Comparison of ENCODE assay signal across 15 mouse cellular contexts in the genomic region with DNA sequence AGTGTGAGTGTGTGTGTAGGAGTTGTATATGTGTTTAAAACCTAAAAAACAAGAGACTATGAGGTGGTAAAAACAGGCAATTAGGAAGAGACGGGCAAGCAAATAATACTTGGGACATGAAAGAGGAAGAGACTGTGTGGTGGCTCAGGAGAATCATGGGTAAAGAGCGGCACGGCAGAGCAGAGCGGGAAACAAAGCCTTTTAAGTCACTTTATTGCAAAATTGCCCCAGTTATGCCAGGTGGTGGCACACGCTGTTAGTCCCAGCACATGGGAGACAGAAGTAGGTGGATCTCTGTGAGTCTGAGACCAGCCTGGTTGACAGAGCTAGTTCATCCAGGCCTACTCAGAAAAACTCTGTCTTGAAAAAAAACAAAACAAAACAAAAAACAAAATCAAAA. TPM values are rescaled to one million over a fixed set of nuclear protein-coding genes. Genes with fewer than 3 reads are reported as not detected.
A peak's percentile ranks its signal among the peaks of the same experiment; 100 is the strongest.
DNase-seq lines count a peak whose midpoint lies in the region; ATAC-seq and TF ChIP-seq lines count a peak whose summit lies in the region.
"Had no signal": no experiment of that assay in that cellular context is flagged by ENCODE, and none has a peak within 500 bp of the region (broad histone marks: within the 10 kb centered on the region; RNA-seq: fewer than 3 reads in every experiment).

No protein-coding gene starts in this region.

- no peak for TF ChIP-seq POLR2A in bone marrow macrophage, adult 2 months (IDR thresholded peaks at IDR 0.05; ENCODE audit: borderline replicate concordance, low read depth, low read length)

- H3K4me2 ChIP-seq in hindbrain, embryonic 11.5 days (replicated peaks; ENCODE audit: low read depth, low read length) = no peak overlapping the region
- H3K4me2 ChIP-seq: heart, embryonic 12.5 days; hindbrain, embryonic 14.5 days; kidney, embryonic 15.5 days; neural tube, embryonic 13.5 days had no signal

- no peak for ATAC-seq in hindbrain, embryonic 11.5 days (ENCODE audit: low FRiP score)

- H3K9me3 ChIP-seq in megakaryocyte, embryonic 14.5 days = no peaks in the 10 kb centered on the region
- H3K9me3 ChIP-seq in hindbrain, embryonic 11.5 days (ENCODE audit: control insufficient read depth, low read length) = no peaks in the 10 kb centered on the region
- H3K9me3 ChIP-seq: heart, embryonic 12.5 days; kidney, embryonic 15.5 days; neural tube, embryonic 13.5 days had no signal

- peak overlapping the region; percentile 53 for H3K27ac ChIP-seq in bone marrow macrophage, adult 2 months (ENCODE audit: insufficient read depth, low read depth, low read length)
- no peak overlapping the region for H3K27ac ChIP-seq in hindbrain, embryonic 11.5 days (ENCODE audit: low read depth, low read length)
- H3K27ac ChIP-seq: hindbrain, embryonic 14.5 days; kidney, embryonic 15.5 days; neural tube, embryonic 13.5 days had no signal

- peaks cover 4% of the 10 kb centered on the region for H3K4me1 ChIP-seq in bone marrow macrophage, adult 2 months (ENCODE audit: control insufficient read depth, insufficient read depth, low read length)
- peaks cover 38% of the 10 kb centered on the region for H3K4me1 ChIP-seq in megakaryocyte, embryonic 14.5 days
- no peaks in the 10 kb centered on the region for H3K4me1 ChIP-seq in hindbrain, embryonic 11.5 days (replicated peaks; ENCODE audit: control insufficient read depth, insufficient read depth, low read length)
- H3K4me1 ChIP-seq: heart, embryonic 12.5 days had no signal

- H3K9ac ChIP-seq in hindbrain, embryonic 11.5 days (ENCODE audit: low read depth, low read length) = no peak overlapping the region
- H3K9ac ChIP-seq: heart, embryonic 12.5 days; hindbrain, embryonic 14.5 days; kidney, embryonic 15.5 days; neural tube, embryonic 13.5 days had no signal

- H3K27me3 ChIP-seq in megakaryocyte, embryonic 14.5 days (replicated peaks) = no peaks in the 10 kb centered on the region
- H3K27me3 ChIP-seq in hindbrain, embryonic 11.5 days (ENCODE audit: control insufficient read depth, insufficient read depth, low read length) = no peaks in the 10 kb centered on the region
- H3K27me3 ChIP-seq: heart, embryonic 12.5 days; kidney, embryonic 15.5 days; neural tube, embryonic 13.5 days had no signal

- no peak for TF ChIP-seq CTCF in bone marrow macrophage, adult 2 months (IDR thresholded peaks at IDR 0.05; ENCODE audit: low read depth, low read length)

- peak; percentile 7 for DNase-seq in layer of hippocampus, adult 11-12 months (ENCODE audit: low spot score)
- DNase-seq in layer of hippocampus, postnatal 14 days (ENCODE audit: low spot score in 2 of 2) = no peak
- peak; percentile 58 to 62 for DNase-seq in thymus, postnatal 10 days (ENCODE audit: low spot score in 2 of 2)
- no peak for DNase-seq in cerebellum, adult 8-10 months
- no peak for DNase-seq in urinary bladder, adult 2 months (ENCODE audit: low spot score)
- no peak for DNase-seq in hindbrain, embryonic 11.5 days (ENCODE audit: low spot score)
- DNase-seq: layer of hippocampus, postnatal 36 days; liver; right cerebral cortex, adult 18-20 months had no signal

- WGBS in hindbrain, embryonic 11.5 days = 92% methylated on average over 5 of the region's 5 CpGs

- peak overlapping the region; percentile 16; the same call in 1 of the 2 replicates for H3K4me3 ChIP-seq in bone marrow macrophage, adult 2 months (ENCODE audit: insufficient read depth, low read length)
- peak overlapping the region; percentile 62 for H3K4me3 ChIP-seq in megakaryocyte, embryonic 14.5 days (replicated peaks)
- no peak overlapping the region for H3K4me3 ChIP-seq in hindbrain, embryonic 11.5 days (ENCODE audit: low read depth, low read length)
- H3K4me3 ChIP-seq: heart, embryonic 12.5 days; kidney, embryonic 15.5 days; neural tube, embryonic 13.5 days had no signal

- H3K36me3 ChIP-seq in megakaryocyte, embryonic 14.5 days (replicated peaks; ENCODE audit: low read length) = no peaks in the 10 kb centered on the region
- H3K36me3 ChIP-seq in hindbrain, embryonic 11.5 days (ENCODE audit: control insufficient read depth, insufficient read depth, low read length) = no peaks in the 10 kb centered on the region
- H3K36me3 ChIP-seq: heart, embryonic 12.5 days; kidney, embryonic 15.5 days; neural tube, embryonic 13.5 days had no signal

RNA-seq across cellular contexts. Expression of a gene that starts 5.8 kb away (rescaled TPM):
- 1 to 10 TPM; 2.4 to 3.1 TPM for total RNA-seq in layer of hippocampus, postnatal 14 days (2021)
- 34.8 and 34.9 TPM in 2 replicates for polyA plus RNA-seq in bone marrow macrophage, adult 2 months (2012; ENCODE audit: insufficient read depth, insufficient read length, missing spikeins)
- polyA plus RNA-seq in megakaryocyte, embryonic 14.5 days (2012; ENCODE audit: insufficient read depth, low replicate concordance) = 1.2 and 1.7 TPM in 2 replicates
- 1.6 and 1.7 TPM in 2 replicates for polyA plus RNA-seq in urinary bladder, adult 2 months (2012; rRNA removed)
- 73.5 and 79.9 TPM in 2 replicates for polyA plus RNA-seq in hindbrain, embryonic 11.5 days (2014; fragmentation: Nextera tagmentation; extraction: Ambion mirVana)

RNA-seq across cellular contexts. Expression of a gene that starts 32.7 kb away (rescaled TPM):
- total RNA-seq in layer of hippocampus, postnatal 14 days (2021) = 10 to 100 TPM; 46.1 to 46.4 TPM
- polyA plus RNA-seq in bone marrow macrophage, adult 2 months (2012; ENCODE audit: insufficient read depth, insufficient read length, missing spikeins) = 23.3 and 24.8 TPM in 2 replicates
- 4.4 TPM in 1 of 2 replicates, not detected in the other for polyA plus RNA-seq in megakaryocyte, embryonic 14.5 days (2012; ENCODE audit: insufficient read depth, low replicate concordance)
- 27.9 and 28.5 TPM in 2 replicates for polyA plus RNA-seq in urinary bladder, adult 2 months (2012; rRNA removed)
- polyA plus RNA-seq in hindbrain, embryonic 11.5 days (2014; fragmentation: Nextera tagmentation; extraction: Ambion mirVana) = 49.0 and 58.2 TPM in 2 replicates

Comparison
In these comparisons a context has a peak if more than half of its experiments do, and no peak if none do; other contexts are left out.
1. DNase-seq: peak in layer of hippocampus, adult 11-12 months (single experiment) and thymus, postnatal 10 days (2 of 2); none in layer of hippocampus, postnatal 14 days (0 of 2), cerebellum, adult 8-10 months (single experiment), urinary bladder, adult 2 months (single experiment) and hindbrain, embryonic 11.5 days (single experiment).
2. RNA of a gene that starts 5.8 kb away (polyA plus RNA-seq): 73.5 to 79.9 TPM in hindbrain, embryonic 11.5 days and 34.8 to 34.9 TPM in bone marrow macrophage, adult 2 months; 1.2 to 1.7 TPM in megakaryocyte, embryonic 14.5 days and 1.6 to 1.7 TPM in urinary bladder, adult 2 months; every median in the first group is over 10 times any median in the second.